Mouse (Mus musculus) intestine, embryonic 15.5 days (tissue): ENCODE measurements around the gene Art3. TPM values are rescaled to one million over a fixed set of nuclear protein-coding genes. Genes with fewer than 3 reads are reported as not detected.

ENCODE experiments used
- ATAC-seq: fragments of 200-750 bp; cut with Nextera tagmentation; 2 replicates; pipeline ENCODE4 v1.8.0; 2017; ENCODE audit warnings: moderate TSS enrichment, moderate library complexity
- H3K27ac ChIP-seq: fragments of 300-500 bp; sonication (generic); 2 replicates; pipeline ENCODE4 v1.5.1; 2015; ENCODE audit warnings: mild to moderate bottlenecking, inconsistent platforms
- H3K27me3 ChIP-seq: fragments of 300-500 bp; sonication (generic); replicated peaks from 2 replicates; pipeline ENCODE4 v1.6.1; 2015; ENCODE audit warnings: inconsistent platforms
- H3K36me3 ChIP-seq: fragments of 300-500 bp; sonication (generic); 2 replicates; pipeline ENCODE4 v1.6.1; 2015; ENCODE audit warnings: inconsistent platforms
- H3K4me1 ChIP-seq: fragments of 300-500 bp; sonication (generic); replicated peaks from 2 replicates; pipeline ENCODE4 v1.6.1; 2015; ENCODE audit warnings: inconsistent platforms
- H3K4me2 ChIP-seq: fragments of 300-500 bp; sonication (generic); replicated peaks from 2 replicates; pipeline ENCODE4 v1.6.1; 2015; ENCODE audit warnings: mild to moderate bottlenecking, inconsistent platforms
- H3K4me3 ChIP-seq: fragments of 300-500 bp; sonication (generic); replicated peaks from 2 replicates; pipeline ENCODE4 v1.5.1; 2015; ENCODE audit warnings: inconsistent platforms
- H3K9ac ChIP-seq: fragments of 300-500 bp; sonication (generic); 2 replicates; pipeline ENCODE4 v1.6.1; 2015; ENCODE audit warnings: inconsistent platforms
- H3K9me3 ChIP-seq: fragments of 300-500 bp; sonication (generic); 2 replicates; pipeline ENCODE4 v1.6.1; 2016; ENCODE audit warnings: inconsistent platforms
- WGBS: fragments of 180-500 bp; shearing (Covaris S2); methylation state at CpG from one replicate; pipeline ENCODE4 v1.1.7; 2015; 5-methylcytosine and 5-hydroxymethylcytosine counted together
- polyA plus RNA-seq: library from polyadenylated mRNA; unstranded; fragments of >200 nt; fragmentation: Nextera tagmentation; extraction: Ambion mirVana; gene quantifications from 2 replicates; pipeline ENCODE4 v1.2.1, GENCODE M21; 2015

Art3 gene
- polyA plus RNA-seq, 1 experiment from 2014 or later: 3.7 TPM

GRCm38 (mm10) chr5:92370392-92370791 is 38.8 kb downstream of the Art3 start:
- no peaks in the 10 kb centered on the region for H3K36me3 ChIP-seq
- no peak for ATAC-seq
- 57% methylated on average over 6 of the region's 6 CpGs for WGBS
- no peaks in the 10 kb centered on the region for H3K27me3 ChIP-seq
- no peaks in the 10 kb centered on the region for H3K9me3 ChIP-seq
- no peak overlapping the region for H3K4me2 ChIP-seq
- H3K9ac ChIP-seq: no peak overlapping the region
- no peak overlapping the region for H3K4me3 ChIP-seq
- H3K4me1 ChIP-seq: peaks cover 18% of the 10 kb centered on the region; the same call in 1 of the 2 replicates
- H3K27ac ChIP-seq: no peak overlapping the region

GRCm38 (mm10) chr5:92370891-92371290 is 39.3 kb downstream of the Art3 start:
- H3K9me3 ChIP-seq: no peaks in the 10 kb centered on the region
- no peak for ATAC-seq

GRCm38 (mm10) chr5:92371361-92371976 is 39.8 kb downstream of the Art3 start:
- 85% methylated on average over 14 of the region's 14 CpGs for WGBS
- H3K9ac ChIP-seq: no peak overlapping the region
- ATAC-seq: no peak
- H3K27me3 ChIP-seq: no peaks in the 10 kb centered on the region
- H3K27ac ChIP-seq: peak overlapping the region; percentile 48; the same call in 1 of the 2 replicates
- peaks cover 15% of the 10 kb centered on the region; the same call in 1 of the 2 replicates for H3K4me1 ChIP-seq
- H3K36me3 ChIP-seq: no peaks in the 10 kb centered on the region
- no peak overlapping the region for H3K4me2 ChIP-seq
- no peaks in the 10 kb centered on the region for H3K9me3 ChIP-seq
- no peak overlapping the region for H3K4me3 ChIP-seq

More at GRCm38 (mm10) chr5:92370891-92371290, 39.3 kb downstream of the Art3 start:
- Histone ChIP-seq H3K4me2 (no peak overlapping the region), H3K4me1 (peaks cover 18% of the 10 kb centered on the region; the same call in 1 of the 2 replicates), H3K27ac (peak overlapping the region; percentile 48; the same call in 1 of the 2 replicates), H3K36me3 (no peaks in the 10 kb centered on the region), H3K9ac (no peak overlapping the region), H3K27me3 (no peaks in the 10 kb centered on the region), H3K4me3 (no peak overlapping the region)
- WGBS: 56% methylated on average over 6 of the region's 6 CpGs

GRCm38 (mm10) chr5:92372605-92373004 is 41.0 kb downstream of the Art3 start:
- no peaks in the 10 kb centered on the region for H3K36me3 ChIP-seq
- no peak overlapping the region for H3K27ac ChIP-seq
- ATAC-seq: no peak
- H3K9ac ChIP-seq: no peak overlapping the region
- H3K27me3 ChIP-seq: no peaks in the 10 kb centered on the region
- no peak overlapping the region for H3K4me3 ChIP-seq
- H3K9me3 ChIP-seq: no peaks in the 10 kb centered on the region
- peaks cover 25% of the 10 kb centered on the region; the same call in 1 of the 2 replicates for H3K4me1 ChIP-seq
- no peak overlapping the region for H3K4me2 ChIP-seq
- WGBS: 10% methylated on average over 2 of the region's 2 CpGs

GRCm38 (mm10) chr5:92374721-92375142 is 43.1 kb downstream of the Art3 start:
- Histone ChIP-seq H3K27me3 (no peaks in the 10 kb centered on the region), H3K4me1 (peaks cover 21% of the 10 kb centered on the region; the same call in 1 of the 2 replicates), H3K27ac (no peak overlapping the region), H3K9ac (no peak overlapping the region), H3K9me3 (no peaks in the 10 kb centered on the region), H3K4me2 (no peak overlapping the region), H3K36me3 (no peaks in the 10 kb centered on the region), H3K4me3 (no peak overlapping the region)
- no peak for ATAC-seq
- 34% methylated on average over 6 of the region's 6 CpGs for WGBS

- Histone ChIP-seq H3K4me1 (peaks cover 20% of the 10 kb centered on the region; the same call in 1 of the 2 replicates), H3K27me3 (no peaks in the 10 kb centered on the region), H3K36me3 (no peaks in the 10 kb centered on the region), H3K9ac (no peak overlapping the region), H3K27ac (no peak overlapping the region), H3K9me3 (no peaks in the 10 kb centered on the region), H3K4me3 (no peak overlapping the region), H3K4me2 (no peak overlapping the region)
- WGBS: 74% methylated on average over 17 of the region's 17 CpGs
- no peak for ATAC-seq
Measured at GRCm38 (mm10) chr5:92375368-92375767, 43.7 kb downstream of the Art3 start.

GRCm38 (mm10) chr5:92376795-92377405 is 45.3 kb downstream of the Art3 start:
- Histone ChIP-seq H3K4me3 (no peak overlapping the region), H3K4me2 (peak overlapping the region; percentile 35), H3K9me3 (no peaks in the 10 kb centered on the region), H3K36me3 (no peaks in the 10 kb centered on the region), H3K4me1 (peaks cover 14% of the 10 kb centered on the region; the same call in 1 of the 2 replicates), H3K9ac (no peak overlapping the region), H3K27ac (no peak overlapping the region), H3K27me3 (no peaks in the 10 kb centered on the region)
- WGBS: 11% methylated on average over 13 of the region's 13 CpGs
- ATAC-seq: peak; percentile 46; the same call in 1 of the 2 replicates

GRCm38 (mm10) chr5:92381550-92382348 is 50.1 kb downstream of the Art3 start:
- no peak overlapping the region for H3K4me2 ChIP-seq
- peak; percentile 80 for ATAC-seq
- H3K27ac ChIP-seq: no peak overlapping the region
- H3K4me3 ChIP-seq: no peak overlapping the region
- H3K27me3 ChIP-seq: no peaks in the 10 kb centered on the region
- H3K36me3 ChIP-seq: no peaks in the 10 kb centered on the region
- H3K4me1 ChIP-seq: peaks cover 11% of the 10 kb centered on the region; the same call in 1 of the 2 replicates
- no peaks in the 10 kb centered on the region for H3K9me3 ChIP-seq
- 38% methylated on average over 12 of the region's 12 CpGs for WGBS
- no peak overlapping the region for H3K9ac ChIP-seq

- no peak for ATAC-seq
- peaks cover 5% of the 10 kb centered on the region; the same call in 1 of the 2 replicates for H3K4me1 ChIP-seq
- WGBS: 63% methylated on average over 9 of the region's 9 CpGs
- H3K9ac ChIP-seq: no peak overlapping the region
- no peak overlapping the region for H3K4me2 ChIP-seq
- no peak overlapping the region for H3K27ac ChIP-seq
- no peaks in the 10 kb centered on the region for H3K27me3 ChIP-seq
- no peaks in the 10 kb centered on the region for H3K36me3 ChIP-seq
- H3K9me3 ChIP-seq: no peaks in the 10 kb centered on the region
- no peak overlapping the region for H3K4me3 ChIP-seq
Measured at GRCm38 (mm10) chr5:92382349-92382679, 50.7 kb downstream of the Art3 start.

- Histone ChIP-seq H3K9me3 (no peaks in the 10 kb centered on the region), H3K4me3 (no peak overlapping the region), H3K4me1 (0 out of 2 replicates have a peak, but pooled peaks cover 2% of the 10 kb centered on the region), H3K9ac (no peak overlapping the region), H3K27ac (no peak overlapping the region), H3K36me3 (no peaks in the 10 kb centered on the region), H3K27me3 (no peaks in the 10 kb centered on the region), H3K4me2 (no peak overlapping the region)
- ATAC-seq: no peak
- 60% methylated on average over 7 of the region's 7 CpGs for WGBS
Measured at GRCm38 (mm10) chr5:92383747-92384146, 52.1 kb downstream of the Art3 start.

- H3K4me2 ChIP-seq: no peak overlapping the region
- no peak overlapping the region for H3K27ac ChIP-seq
- 53% methylated on average over 7 of the region's 7 CpGs for WGBS
- H3K4me1 ChIP-seq: 0 out of 2 replicates have a peak, but pooled peaks cover 2% of the 10 kb centered on the region
- ATAC-seq: no peak
- H3K4me3 ChIP-seq: no peak overlapping the region
- H3K27me3 ChIP-seq: no peaks in the 10 kb centered on the region
- no peaks in the 10 kb centered on the region for H3K36me3 ChIP-seq
- H3K9me3 ChIP-seq: no peaks in the 10 kb centered on the region
- H3K9ac ChIP-seq: no peak overlapping the region
Measured at GRCm38 (mm10) chr5:92384855-92385254, 53.2 kb downstream of the Art3 start.

GRCm38 (mm10) chr5:92386102-92386501 is 54.5 kb downstream of the Art3 start:
- Histone ChIP-seq H3K9ac (no peak overlapping the region), H3K36me3 (no peaks in the 10 kb centered on the region), H3K4me3 (no peak overlapping the region), H3K27ac (no peak overlapping the region), H3K4me2 (no peak overlapping the region), H3K27me3 (0 out of 2 replicates have a peak, but pooled peaks cover 3% of the 10 kb centered on the region), H3K9me3 (no peaks in the 10 kb centered on the region), H3K4me1 (0 out of 2 replicates have a peak, but pooled peaks cover 2% of the 10 kb centered on the region)
- WGBS: 71% methylated on average over 5 of the region's 5 CpGs
- ATAC-seq: no peak
